Mouse (Mus musculus) hindbrain, embryonic 10.5 days (tissue): ENCODE measurements around the gene Man2a1. TPM values are rescaled to one million over a fixed set of nuclear protein-coding genes. Genes with fewer than 3 reads are reported as not detected.

Source experiments
- DNase-seq: peaks from one replicate; pipeline ENCODE4 v3.0.0-alpha.2; 2017; ENCODE audit warnings: low spot score
- H3K27ac ChIP-seq: fragments of 300-500 bp; sonication (generic); 2 replicates; pipeline ENCODE4 v1.5.1; 2016; ENCODE audit warnings: mild to moderate bottlenecking, moderate library complexity
- H3K27me3 ChIP-seq: fragments of 300-500 bp; sonication (generic); 2 replicates; pipeline ENCODE4 v1.6.1; 2016; ENCODE audit warnings: mild to moderate bottlenecking; ENCODE audit not compliant: poor library complexity, insufficient read depth, severe bottlenecking
- H3K36me3 ChIP-seq: fragments of 300-500 bp; sonication (generic); 2 replicates; pipeline ENCODE4 v1.6.1; 2016; ENCODE audit warnings: mild to moderate bottlenecking, moderate library complexity
- H3K4me1 ChIP-seq: fragments of 300-500 bp; sonication (generic); replicated peaks from 2 replicates; pipeline ENCODE4 v1.6.1; 2016; ENCODE audit warnings: mild to moderate bottlenecking
- H3K4me3 ChIP-seq: fragments of 300-500 bp; sonication (generic); 2 replicates; pipeline ENCODE4 v1.5.1; 2016; ENCODE audit warnings: mild to moderate bottlenecking, moderate library complexity
- H3K9me3 ChIP-seq: fragments of 300-500 bp; sonication (generic); 2 replicates; pipeline ENCODE4 v1.6.1; 2016; ENCODE audit warnings: mild to moderate bottlenecking, moderate library complexity
- WGBS: fragments of 180-500 bp; shearing (Covaris S2); methylation state at CpG from one replicate; pipeline ENCODE4 v1.1.7; 2016; 5-methylcytosine and 5-hydroxymethylcytosine counted together
- polyA plus RNA-seq: library from polyadenylated mRNA; unstranded; fragments of >200 nt; fragmentation: Nextera tagmentation; extraction: Ambion mirVana; gene quantifications from 2 replicates; pipeline ENCODE4 v1.2.1, GENCODE M21; 2016

Gene Man2a1
- polyA plus RNA-seq, 1 experiment from 2014 or later, result 3.2 TPM

DNA sequence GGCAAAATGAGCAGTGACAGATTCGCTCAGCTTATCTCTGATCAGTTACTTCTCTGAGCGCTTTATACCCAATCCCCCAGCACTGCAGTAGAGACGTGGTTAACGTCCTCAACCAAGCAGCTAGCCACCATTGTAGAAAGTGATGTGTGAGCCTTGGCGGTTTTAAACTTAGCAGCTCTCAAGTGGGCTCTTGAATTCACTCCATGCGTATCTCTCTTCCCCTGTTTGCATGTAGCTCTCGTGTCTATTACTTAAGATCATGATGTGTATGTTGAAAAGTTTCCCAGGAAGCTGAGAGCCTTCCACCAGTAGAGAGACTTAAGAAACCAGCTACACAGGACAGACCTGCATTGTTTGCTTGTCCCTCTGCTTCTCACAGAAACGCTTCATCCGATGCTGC is 46.9 kb downstream of the Man2a1 start:
- Histone ChIP-seq H3K27ac (no peak overlapping the region), H3K9me3 (peaks cover 7% of the 10 kb centered on the region), H3K36me3 (peaks cover 20% of the 10 kb centered on the region), H3K4me3 (no peak overlapping the region), H3K4me1 (peaks cover 9% of the 10 kb centered on the region), H3K27me3 (no peaks in the 10 kb centered on the region)
- WGBS, result 89% methylated on average over 9 of the region's 9 CpGs
- no peak for DNase-seq

DNA sequence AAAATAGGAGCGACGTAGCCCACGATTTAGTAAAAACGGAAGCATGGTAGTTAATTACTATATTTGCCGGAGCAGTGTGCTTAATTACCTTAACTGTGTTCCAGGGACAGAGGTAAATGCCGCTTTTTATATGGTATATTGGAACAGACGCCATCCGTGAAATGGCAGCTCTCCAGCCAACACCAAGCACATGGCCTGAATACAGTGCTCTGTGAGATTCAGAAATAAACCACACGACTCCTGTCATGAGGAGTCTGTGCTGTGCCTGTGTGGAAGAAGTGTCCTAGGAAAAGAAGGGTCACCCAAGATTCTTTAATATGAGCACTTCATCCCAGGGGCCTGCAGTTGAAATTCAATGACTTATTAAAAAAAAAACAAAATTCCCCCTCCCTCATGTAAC is 50.2 kb downstream of the Man2a1 start:
- H3K9me3 ChIP-seq, result peaks cover 18% of the 10 kb centered on the region
- H3K4me3 ChIP-seq, result no peak overlapping the region
- H3K27me3 ChIP-seq, result no peaks in the 10 kb centered on the region
- H3K4me1 ChIP-seq, result no peaks in the 10 kb centered on the region
- 97% methylated on average over 9 of the region's 9 CpGs for WGBS
- H3K36me3 ChIP-seq, result peaks cover 44% of the 10 kb centered on the region
- no peak for DNase-seq
- H3K27ac ChIP-seq, result no peak overlapping the region

DNA sequence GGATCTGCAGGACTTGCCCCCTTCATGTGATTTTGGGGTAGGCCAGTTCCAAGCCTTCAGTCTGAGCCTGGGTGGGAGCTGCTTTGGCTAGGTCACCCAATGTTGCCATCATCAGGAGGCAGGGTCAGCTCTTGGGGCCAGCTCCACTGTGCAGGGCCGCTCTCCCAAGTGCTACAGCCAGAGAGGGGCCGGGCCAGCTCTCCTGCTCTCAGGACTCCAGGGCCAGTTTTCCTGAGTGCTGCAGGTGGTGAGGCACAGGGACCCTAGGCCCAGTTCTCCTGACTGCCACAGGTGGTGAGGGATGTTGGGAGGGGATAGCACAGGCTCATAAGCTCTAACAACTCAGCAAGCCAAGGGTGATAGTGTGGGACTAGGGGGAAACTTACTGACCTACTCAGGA is 53.1 kb downstream of the Man2a1 start:
- peaks cover 48% of the 10 kb centered on the region for H3K36me3 ChIP-seq
- DNase-seq, result no peak
- 94% methylated on average over 2 of the region's 2 CpGs for WGBS

DNA sequence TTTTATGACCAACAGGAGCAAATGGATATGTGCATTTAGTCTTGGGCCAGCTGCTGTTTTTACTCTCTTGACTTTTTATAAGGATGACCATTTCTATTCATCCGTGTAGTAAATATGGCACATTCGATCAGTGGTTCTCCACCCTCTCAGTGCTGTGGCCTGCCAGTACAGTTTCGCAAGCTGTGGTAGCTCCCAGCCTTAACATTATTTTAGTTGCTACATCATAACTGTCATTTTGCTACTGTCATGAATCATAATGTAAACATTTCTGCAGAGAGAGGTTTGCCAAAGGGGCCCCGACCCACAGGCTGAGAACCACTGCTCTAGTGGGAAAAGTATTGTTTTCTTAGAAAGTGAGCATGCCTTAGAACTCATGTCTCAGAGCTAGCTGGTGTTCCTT is 59.1 kb downstream of the Man2a1 start:
- Histone ChIP-seq H3K4me1 (no peaks in the 10 kb centered on the region), H3K4me3 (no peak overlapping the region), H3K9me3 (no peaks in the 10 kb centered on the region), H3K36me3 (peaks cover 28% of the 10 kb centered on the region), H3K27me3 (no peaks in the 10 kb centered on the region), H3K27ac (no peak overlapping the region)
- WGBS, result 90% methylated on average over 4 of the region's 4 CpGs
- DNase-seq, result no peak

More for the DNA sequence above, 53.1 kb downstream of the Man2a1 start:
- peaks cover 18% of the 10 kb centered on the region for H3K9me3 ChIP-seq
- no peaks in the 10 kb centered on the region for H3K27me3 ChIP-seq
- H3K27ac ChIP-seq, result no peak overlapping the region
- no peaks in the 10 kb centered on the region for H3K4me1 ChIP-seq
- H3K4me3 ChIP-seq, result no peak overlapping the region

DNA sequence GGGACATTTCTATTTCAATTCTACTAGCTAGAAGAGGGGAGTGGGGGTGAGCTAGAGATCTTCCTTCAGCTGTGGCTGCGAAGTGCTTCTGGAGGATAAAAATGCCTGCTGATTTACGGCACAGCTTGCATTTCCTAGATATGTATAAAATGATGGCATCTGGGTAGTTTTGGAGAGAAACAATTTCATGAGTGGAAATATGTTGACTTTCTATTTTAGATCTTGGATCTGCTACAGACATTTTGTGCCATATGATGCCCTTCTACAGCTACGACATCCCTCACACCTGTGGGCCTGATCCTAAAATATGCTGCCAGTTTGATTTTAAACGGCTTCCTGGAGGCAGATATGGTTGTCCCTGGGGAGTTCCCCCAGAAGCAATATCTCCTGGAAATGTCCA is 66.0 kb downstream of the Man2a1 start:
- Histone ChIP-seq H3K27me3 (no peaks in the 10 kb centered on the region), H3K9me3 (peaks cover 4% of the 10 kb centered on the region; the same call in 1 of the 2 replicates), H3K4me3 (no peak overlapping the region), H3K36me3 (peaks cover 39% of the 10 kb centered on the region), H3K4me1 (0 out of 2 replicates have a peak, but pooled peaks cover 11% of the 10 kb centered on the region), H3K27ac (peak overlapping the region; percentile 53; the same call in 1 of the 2 replicates)
- 91% methylated on average over 4 of the region's 4 CpGs for WGBS
- no peak for DNase-seq

DNA sequence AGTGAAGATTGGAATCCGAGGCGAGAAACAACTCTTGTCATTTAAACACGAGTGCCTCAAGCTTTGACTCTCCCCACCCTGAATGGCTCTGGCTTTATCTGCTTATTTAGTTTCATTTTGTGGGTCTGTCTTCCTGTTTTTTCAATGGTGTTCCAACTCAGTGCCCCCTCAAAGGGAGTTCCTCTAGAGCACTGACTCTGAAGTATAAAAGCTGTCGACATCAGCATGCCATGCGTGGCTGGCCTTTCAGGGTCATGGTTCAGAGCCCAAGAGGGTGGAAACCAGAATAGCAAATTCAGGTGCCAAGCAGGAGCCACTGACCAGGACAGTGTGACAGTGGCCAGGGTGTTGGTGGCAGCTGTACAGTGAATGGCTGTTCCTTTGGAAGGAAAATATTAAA is 68.0 kb downstream of the Man2a1 start:
- 38% methylated on average over 5 of the region's 5 CpGs for WGBS
- Histone ChIP-seq H3K9me3 (peaks cover 4% of the 10 kb centered on the region; the same call in 1 of the 2 replicates), H3K36me3 (peaks cover 51% of the 10 kb centered on the region), H3K4me1 (0 out of 2 replicates have a peak, but pooled peaks cover 11% of the 10 kb centered on the region), H3K4me3 (no peak overlapping the region), H3K27me3 (no peaks in the 10 kb centered on the region), H3K27ac (no peak overlapping the region)
- DNase-seq, result peak; percentile 10

DNA sequence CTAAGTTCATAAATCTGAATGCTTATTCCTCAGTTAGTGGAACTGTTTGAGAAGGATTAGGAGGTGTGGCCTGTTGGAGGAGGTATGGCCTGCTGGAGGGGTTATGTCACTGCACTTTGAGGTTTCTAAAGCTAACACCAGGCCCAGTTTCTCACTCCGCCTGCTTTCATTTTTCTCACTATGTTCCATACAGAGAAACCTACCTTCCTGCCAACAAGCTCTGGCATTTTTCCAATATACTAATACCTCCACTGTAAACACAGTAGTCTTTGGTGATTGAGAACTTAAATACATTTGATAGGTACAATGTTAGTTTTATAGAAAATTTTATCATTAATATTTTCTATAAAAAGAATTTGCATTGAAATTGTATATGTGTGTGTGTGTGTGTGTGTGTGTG is 73.9 kb downstream of the Man2a1 start:
- DNase-seq, result no peak
- no peaks in the 10 kb centered on the region for H3K27me3 ChIP-seq
- H3K36me3 ChIP-seq, result peaks cover 64% of the 10 kb centered on the region
- no peaks in the 10 kb centered on the region for H3K9me3 ChIP-seq
- no peak overlapping the region for H3K27ac ChIP-seq
- WGBS, result 94% methylated on average over 1 of the region's 1 CpGs
- no peak overlapping the region for H3K4me3 ChIP-seq
- H3K4me1 ChIP-seq, result no peaks in the 10 kb centered on the region

DNA sequence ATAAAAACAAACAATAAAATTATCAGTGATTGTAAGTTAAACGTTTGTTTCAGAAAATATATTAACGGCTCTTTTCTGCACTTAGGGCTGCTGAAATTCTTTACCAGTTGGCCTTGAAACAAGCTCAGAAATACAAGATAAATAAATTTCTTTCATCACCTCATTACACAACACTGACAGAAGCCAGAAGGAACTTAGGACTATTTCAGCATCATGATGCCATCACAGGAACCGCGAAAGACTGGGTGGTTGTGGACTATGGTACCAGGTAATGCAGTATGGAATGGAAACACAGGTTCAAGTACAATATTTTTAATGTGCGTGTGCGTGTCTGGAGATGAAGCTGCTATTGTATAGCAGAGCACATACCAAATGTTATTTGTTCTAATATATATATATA is 74.4 kb downstream of the Man2a1 start:
- no peak overlapping the region for H3K4me3 ChIP-seq
- 93% methylated on average over 6 of the region's 6 CpGs for WGBS
- H3K27ac ChIP-seq, result no peak overlapping the region
- H3K4me1 ChIP-seq, result no peaks in the 10 kb centered on the region
- no peaks in the 10 kb centered on the region for H3K27me3 ChIP-seq
- no peaks in the 10 kb centered on the region for H3K9me3 ChIP-seq
- no peak for DNase-seq
- H3K36me3 ChIP-seq, result peaks cover 59% of the 10 kb centered on the region

DNA sequence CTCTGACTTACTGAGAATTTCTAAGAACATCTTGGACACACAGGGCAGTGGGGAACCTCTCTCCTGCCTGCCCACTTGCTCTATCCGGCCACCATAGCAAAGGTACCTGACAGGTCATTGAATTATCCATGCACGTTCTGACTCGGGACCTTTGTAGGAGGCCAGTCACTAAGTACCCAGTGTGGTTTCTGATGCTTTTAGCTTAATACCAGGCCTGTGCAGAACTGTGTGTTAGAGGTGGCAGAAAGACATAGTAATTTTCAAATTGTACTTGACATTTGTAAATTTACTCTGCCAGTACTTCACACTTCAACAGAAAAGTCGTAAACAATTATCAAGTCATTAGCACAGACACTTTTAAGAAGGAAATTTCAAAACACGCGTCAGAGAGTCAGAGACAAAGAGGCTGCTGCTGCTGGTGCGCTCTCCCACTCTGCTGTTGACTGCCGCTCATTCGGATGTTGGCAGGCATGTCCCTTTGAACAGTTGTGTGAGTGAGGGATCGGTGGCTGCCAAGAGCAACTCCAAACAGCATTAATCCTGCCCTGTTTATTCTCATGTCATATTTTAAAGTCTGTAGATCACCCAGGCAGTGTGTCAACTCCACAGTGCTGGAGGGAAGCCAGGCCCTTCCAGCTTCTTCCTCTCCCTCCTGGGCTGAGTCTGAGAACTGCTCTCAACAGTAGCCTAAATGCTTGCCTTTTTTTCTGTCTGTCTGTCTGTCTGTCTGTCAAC is 76.4 kb downstream of the Man2a1 start:
- no peaks in the 10 kb centered on the region for H3K9me3 ChIP-seq
- DNase-seq, result no peak
- WGBS, result 86% methylated on average over 10 of the region's 10 CpGs
- peaks cover 42% of the 10 kb centered on the region for H3K36me3 ChIP-seq
- no peaks in the 10 kb centered on the region for H3K4me1 ChIP-seq
- H3K27me3 ChIP-seq, result no peaks in the 10 kb centered on the region
- H3K27ac ChIP-seq, result no peak overlapping the region
- H3K4me3 ChIP-seq, result no peak overlapping the region

DNA sequence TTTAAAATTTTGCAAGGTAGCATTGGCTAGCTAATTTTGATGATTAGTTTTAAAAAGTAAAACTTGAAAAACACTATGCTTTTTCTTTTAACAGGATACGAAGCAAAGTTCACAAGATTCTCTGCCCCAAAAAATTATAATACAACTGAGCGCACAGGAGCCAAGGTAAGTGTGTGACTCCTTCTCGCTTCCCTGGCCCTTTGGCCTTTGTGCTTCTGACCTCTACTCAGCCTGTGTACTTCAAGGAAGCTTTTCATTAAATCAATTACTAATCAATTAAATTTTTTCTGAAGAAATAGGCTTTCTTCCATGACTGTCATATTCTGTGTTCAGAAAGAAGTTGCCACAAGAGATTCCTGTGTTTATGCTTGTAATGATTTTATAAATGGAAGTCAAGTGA is 80.9 kb downstream of the Man2a1 start:
- no peak overlapping the region for H3K4me3 ChIP-seq
- DNase-seq, result no peak
- H3K27ac ChIP-seq, result no peak overlapping the region
- peaks cover 26% of the 10 kb centered on the region; the same call in 1 of the 2 replicates for H3K36me3 ChIP-seq
- WGBS, result 85% methylated on average over 3 of the region's 3 CpGs
- no peaks in the 10 kb centered on the region for H3K27me3 ChIP-seq
- no peaks in the 10 kb centered on the region for H3K4me1 ChIP-seq
- H3K9me3 ChIP-seq, result no peaks in the 10 kb centered on the region

DNA sequence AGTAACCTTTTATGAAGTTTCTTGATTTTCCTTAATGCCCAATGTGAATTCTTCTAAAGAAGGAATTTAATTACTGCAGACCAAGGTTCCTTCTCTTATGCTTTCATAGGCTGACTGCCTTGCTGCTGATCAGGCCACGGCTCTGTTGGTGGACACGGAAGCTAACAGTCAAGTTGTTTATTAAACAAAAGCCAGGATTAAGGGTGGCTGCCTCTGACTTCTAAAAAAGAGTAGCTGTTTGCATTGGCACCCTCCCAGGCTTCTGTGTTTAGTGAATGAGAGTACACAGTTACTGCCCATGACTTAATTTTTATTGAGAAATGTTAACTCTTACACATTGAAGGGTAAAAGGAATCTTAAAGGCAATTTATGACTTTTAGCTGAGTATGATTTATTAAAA is 81.4 kb downstream of the Man2a1 start:
- no peak overlapping the region for H3K27ac ChIP-seq
- no peaks in the 10 kb centered on the region for H3K27me3 ChIP-seq
- no peaks in the 10 kb centered on the region for H3K9me3 ChIP-seq
- no peaks in the 10 kb centered on the region for H3K4me1 ChIP-seq
- H3K4me3 ChIP-seq, result no peak overlapping the region
- H3K36me3 ChIP-seq, result peaks cover 24% of the 10 kb centered on the region; the same call in 1 of the 2 replicates
- 81% methylated on average over 2 of the region's 2 CpGs for WGBS
- DNase-seq, result no peak

DNA sequence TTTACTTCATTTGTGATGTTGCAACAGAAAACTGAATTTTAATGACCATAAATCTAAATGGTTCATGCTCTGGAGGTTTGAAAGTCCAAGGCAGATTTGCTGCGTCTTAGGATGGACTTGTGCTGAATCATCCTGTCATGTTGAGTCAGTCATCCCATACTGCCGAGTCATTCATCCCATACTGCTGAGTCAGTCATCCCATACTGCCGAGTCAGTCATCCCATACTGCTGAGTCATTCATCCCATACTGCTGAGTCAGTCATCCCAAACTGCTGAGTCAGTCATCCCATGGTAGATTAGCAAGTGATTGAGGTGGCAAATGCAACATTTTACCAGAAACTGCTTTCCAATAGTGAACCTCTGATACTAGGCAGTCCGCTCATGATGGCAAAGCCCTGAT is 83.6 kb downstream of the Man2a1 start:
- Histone ChIP-seq H3K4me1 (no peaks in the 10 kb centered on the region), H3K27me3 (no peaks in the 10 kb centered on the region), H3K9me3 (no peaks in the 10 kb centered on the region), H3K36me3 (peaks cover 29% of the 10 kb centered on the region), H3K4me3 (no peak overlapping the region), H3K27ac (no peak overlapping the region)
- DNase-seq, result no peak
- WGBS, result 96% methylated on average over 4 of the region's 4 CpGs

DNA sequence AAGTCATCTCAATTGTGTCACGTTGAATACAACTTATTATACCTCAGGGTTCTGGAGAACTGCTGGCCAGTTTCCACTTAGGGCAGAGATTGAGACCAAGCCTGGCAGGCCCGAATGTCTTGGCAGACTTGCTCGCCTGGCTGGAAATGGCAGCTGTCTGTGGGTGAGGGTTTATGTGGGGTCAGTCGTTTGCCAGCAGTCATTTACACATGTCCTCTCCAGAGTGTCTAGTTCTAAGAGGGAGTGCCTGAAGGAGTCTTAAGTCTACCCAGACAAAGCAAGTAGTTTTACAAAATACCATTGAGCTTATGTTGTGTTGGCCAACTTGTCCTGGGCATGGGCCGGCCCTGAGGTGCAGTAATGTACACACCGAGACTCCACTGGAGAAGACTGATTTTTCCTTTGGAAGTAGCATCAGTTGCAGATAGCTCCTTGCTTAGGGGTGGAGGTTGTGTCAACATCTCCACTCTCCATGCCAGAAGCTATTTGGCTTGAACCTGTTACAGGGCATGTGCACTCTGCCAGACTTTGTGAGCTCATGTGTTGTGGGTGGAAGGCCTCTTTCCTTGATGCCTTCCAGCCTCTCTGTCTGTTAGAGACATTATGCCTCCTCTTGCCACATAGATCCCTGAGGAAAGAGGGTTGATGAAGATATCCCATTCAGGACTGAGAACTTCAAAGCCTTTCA is 84.8 kb downstream of the Man2a1 start:
- 92% methylated on average over 6 of the region's 6 CpGs for WGBS
- Histone ChIP-seq H3K4me3 (no peak overlapping the region), H3K36me3 (peaks cover 39% of the 10 kb centered on the region)

More for the DNA sequence above, 84.8 kb downstream of the Man2a1 start:
- Histone ChIP-seq H3K4me1 (no peaks in the 10 kb centered on the region), H3K9me3 (peaks cover 7% of the 10 kb centered on the region; the same call in 1 of the 2 replicates), H3K27ac (no peak overlapping the region), H3K27me3 (no peaks in the 10 kb centered on the region)
- no peak for DNase-seq
